In genomic region chr5:22236801-22237200, GRCm38 (mm10) we compare ENCODE assay signal across 10 mouse cellular contexts.
DNase-seq lines count a peak whose midpoint lies in the region; ATAC-seq lines count a peak whose summit lies in the region.
"Had no signal": no experiment of that assay in that cellular context is flagged by ENCODE, and none has a peak within 500 bp of the region (broad histone marks: within the 10 kb centered on the region; RNA-seq: fewer than 3 reads in every experiment).

No protein-coding gene starts in this region.

- H3K27ac ChIP-seq in midbrain, embryonic 11.5 days (ENCODE audit: low read depth, low read length), result no peak overlapping the region
- no peak overlapping the region for H3K27ac ChIP-seq in midbrain, embryonic 14.5 days (replicated peaks; ENCODE audit: low read depth, low read length)
- H3K27ac ChIP-seq in hindbrain, embryonic 12.5 days, result no peak overlapping the region
- H3K27ac ChIP-seq: forebrain, embryonic 12.5 days; stomach, embryonic 15.5 days had no signal

- H3K4me1 ChIP-seq in midbrain, embryonic 11.5 days (ENCODE audit: control insufficient read depth, insufficient read depth, low read length), result no peaks in the 10 kb centered on the region
- no peaks in the 10 kb centered on the region for H3K4me1 ChIP-seq in midbrain, embryonic 14.5 days (ENCODE audit: control insufficient read depth, insufficient read depth, low read length)
- H3K4me1 ChIP-seq in hindbrain, embryonic 12.5 days, result no peaks in the 10 kb centered on the region
- H3K4me1 ChIP-seq: forebrain, embryonic 12.5 days; stomach, embryonic 15.5 days had no signal

- 70% methylated on average over 6 of the region's 6 CpGs for WGBS in midbrain, embryonic 11.5 days
- WGBS in midbrain, embryonic 14.5 days, result 68% methylated on average over 6 of the region's 6 CpGs
- whole genome bisulfite sequencing in hindbrain, embryonic 12.5 days, result 68% methylated on average over 6 of the region's 6 CpGs

- H3K36me3 ChIP-seq in midbrain, embryonic 11.5 days (ENCODE audit: control insufficient read depth, insufficient read depth, low read length), result no peaks in the 10 kb centered on the region
- H3K36me3 ChIP-seq in midbrain, embryonic 14.5 days (ENCODE audit: control insufficient read depth, insufficient read depth, low read length), result no peaks in the 10 kb centered on the region
- H3K36me3 ChIP-seq in hindbrain, embryonic 12.5 days, result no peaks in the 10 kb centered on the region
- H3K36me3 ChIP-seq: forebrain, embryonic 12.5 days; stomach, embryonic 15.5 days had no signal

- DNase-seq in heart, postnatal 10 days, result peak; percentile 26 to 51
- no peak for DNase-seq in heart, adult 11 months
- peak; percentile 79 for DNase-seq in midbrain, embryonic 11.5 days (ENCODE audit: low spot score, missing footprints)
- no peak for DNase-seq in midbrain, embryonic 14.5 days
- peak; percentile 49 to 54 for DNase-seq in adrenal gland, postnatal 36 days
- peak; percentile 14 for DNase-seq in lung, postnatal 36 days

- no peak overlapping the region for H3K4me2 ChIP-seq in midbrain, embryonic 11.5 days
- H3K4me2 ChIP-seq in midbrain, embryonic 14.5 days (ENCODE audit: low read length), result no peak overlapping the region
- no peak overlapping the region for H3K4me2 ChIP-seq in hindbrain, embryonic 12.5 days (replicated peaks)
- H3K4me2 ChIP-seq: forebrain, embryonic 12.5 days; stomach, embryonic 15.5 days had no signal

- no peak overlapping the region for H3K9ac ChIP-seq in midbrain, embryonic 11.5 days (ENCODE audit: low read length)
- H3K9ac ChIP-seq in midbrain, embryonic 14.5 days (replicated peaks; ENCODE audit: low read length), result no peak overlapping the region
- H3K9ac ChIP-seq in hindbrain, embryonic 12.5 days, result no peak overlapping the region
- H3K9ac ChIP-seq: forebrain, embryonic 12.5 days; stomach, embryonic 15.5 days had no signal

- H3K9me3 ChIP-seq in midbrain, embryonic 11.5 days (ENCODE audit: control insufficient read depth, low read length), result no peaks in the 10 kb centered on the region
- H3K9me3 ChIP-seq in midbrain, embryonic 14.5 days (ENCODE audit: control insufficient read depth, low read length), result no peaks in the 10 kb centered on the region
- H3K9me3 ChIP-seq in hindbrain, embryonic 12.5 days (replicated peaks), result no peaks in the 10 kb centered on the region
- H3K9me3 ChIP-seq: forebrain, embryonic 12.5 days; stomach, embryonic 15.5 days had no signal

- ATAC-seq in midbrain, embryonic 11.5 days (ENCODE audit: low FRiP score), result no peak
- no peak for ATAC-seq in midbrain, embryonic 14.5 days (ENCODE audit: low FRiP score, low TSS enrichment)
- no peak for ATAC-seq in megakaryocyte progenitor cell, adult 5-6 weeks (replicated peaks; ENCODE audit: poor library complexity)
- no peak for ATAC-seq in hindbrain, embryonic 12.5 days (ENCODE audit: low FRiP score)

- intact Hi-C loops in heart, postnatal 10 days (cut with DNase I), result no loop called here

- H3K27me3 ChIP-seq in midbrain, embryonic 11.5 days (ENCODE audit: control insufficient read depth, insufficient read depth, low read length), result no peaks in the 10 kb centered on the region
- H3K27me3 ChIP-seq in midbrain, embryonic 14.5 days (ENCODE audit: control insufficient read depth, insufficient read depth, low read length), result no peaks in the 10 kb centered on the region
- no peaks in the 10 kb centered on the region for H3K27me3 ChIP-seq in hindbrain, embryonic 12.5 days
- H3K27me3 ChIP-seq: forebrain, embryonic 12.5 days; stomach, embryonic 15.5 days had no signal

- H3K4me3 ChIP-seq in midbrain, embryonic 11.5 days (ENCODE audit: low read depth, low read length), result no peak overlapping the region
- no peak overlapping the region for H3K4me3 ChIP-seq in midbrain, embryonic 14.5 days (replicated peaks; ENCODE audit: low read depth, low read length)
- H3K4me3 ChIP-seq in hindbrain, embryonic 12.5 days, result no peak overlapping the region
- H3K4me3 ChIP-seq: forebrain, embryonic 12.5 days; stomach, embryonic 15.5 days had no signal

Comparison
In these comparisons a context has a peak if more than half of its experiments do, and no peak if none do; other contexts are left out.
1. DNase-seq: peak in heart, postnatal 10 days (2 of 2), midbrain, embryonic 11.5 days (single experiment), adrenal gland, postnatal 36 days (2 of 2) and lung, postnatal 36 days (single experiment); none in heart, adult 11 months (single experiment) and midbrain, embryonic 14.5 days (single experiment).